Mouse (Mus musculus): ENCODE measurements at regions not wholly inside any gene's neighbourhood (a gene's known extent, or its start where the extent isn't known, plus 50 kb on each side); places are given as distances from the start of the nearest gene placed in this dataset.

GRCm38 (mm10) chr4:33589207-33589606 is 279.1 kb downstream of the Rngtt start:
- TF ChIP-seq CTCF (IDR thresholded peaks at IDR 0.05; ENCODE audit: low read depth) (no peak), EP300 (IDR thresholded peaks at IDR 0.05; ENCODE audit: low read depth) (no peak)
